Mouse (Mus musculus) frontal cortex, adult 2 months (tissue): ENCODE results near the gene Aspdh. TPM values are rescaled to one million over a fixed set of nuclear protein-coding genes. Genes with fewer than 3 reads are reported as not detected.

ENCODE experiments used
- DNase-seq, 2 experiments: peaks; one replicate each; pipeline ENCODE4 v3.0.0; 2022; ENCODE audit warnings: low spot score in 1 of 2; ENCODE audit errors: extremely low spot score in 1 of 2
- polyA plus RNA-seq: library from polyadenylated mRNA; depleted of rRNA; stranded (reverse); fragments of >200 nt; gene quantifications from 2 replicates; pipeline ENCODE4 v1.2.3, GENCODE M21; 2012; rRNA removed

Aspdh gene
- polyA plus RNA-seq, 1 experiment, result 14.4 TPM

GRCm38 (mm10) chr7:44497361-44498055, 32.3 kb downstream of the Aspdh start:
- no peak for DNase-seq

GRCm38 (mm10) chr7:44498922-44499321, 33.7 kb downstream of the Aspdh start:
- no peak for DNase-seq

- no peak for DNase-seq
These were observed 34.9 kb downstream of the Aspdh start for GRCm38 (mm10) chr7:44500046-44500445.

GRCm38 (mm10) chr7:44501563-44502115, 36.4 kb downstream of the Aspdh start:
- DNase-seq, result peak in 1 of 2 experiments; percentile 87

GRCm38 (mm10) chr7:44507491-44507890, 42.3 kb downstream of the Aspdh start:
- no peak for DNase-seq

Other genes with a start within 250 kb of the Aspdh start
- gene Klk1b5, start 249.4 kb upstream of the Aspdh start, polyA plus RNA-seq, result not detected in 2 replicates
- 0.25 TPM in 1 of 2 replicates, not detected in the other for gene Klk1, start 240.0 kb upstream of the Aspdh start, polyA plus RNA-seq
- gene Gm36864, start 229.2 kb upstream of the Aspdh start, polyA plus RNA-seq, result not detected in 2 replicates
- gene 1700028J19Rik, start 218.7 kb upstream of the Aspdh start, polyA plus RNA-seq, result 2.1 TPM in 2 replicates
- gene 2410002F23Rik, start 218.7 kb upstream of the Aspdh start, polyA plus RNA-seq, result 114 and 118 TPM in 2 replicates
- gene Acp4, start 208.0 kb upstream of the Aspdh start, polyA plus RNA-seq, result not detected in 2 replicates
- 0.82 and 0.99 TPM in 2 replicates for gene Gm15517, start 203.9 kb upstream of the Aspdh start, polyA plus RNA-seq
- gene Clec11a, start 158.5 kb upstream of the Aspdh start, polyA plus RNA-seq, result 4.8 and 5.4 TPM in 2 replicates
- gene Shank1, start 155.1 kb upstream of the Aspdh start, polyA plus RNA-seq, result 130 and 138 TPM in 2 replicates
- 56.7 and 57.0 TPM in 2 replicates for gene Syt3, start 81.3 kb upstream of the Aspdh start, polyA plus RNA-seq
- gene 1700008O03Rik, start 79.6 kb upstream of the Aspdh start, polyA plus RNA-seq, result 3.7 and 3.8 TPM in 2 replicates
- gene Lrrc4b, start 36.4 kb upstream of the Aspdh start, polyA plus RNA-seq, result 230 and 247 TPM in 2 replicates
- 169 and 184 TPM in 2 replicates for gene Josd2, start 2.6 kb downstream of the Aspdh start, polyA plus RNA-seq
- 252 and 282 TPM in 2 replicates for gene Emc10, start 31.1 kb downstream of the Aspdh start, polyA plus RNA-seq
- gene Fam71e1, start 31.2 kb downstream of the Aspdh start, polyA plus RNA-seq, result 27.3 and 33.6 TPM in 2 replicates
- 0.11 and 0.12 TPM in 2 replicates for gene Mybpc2, start 59.3 kb downstream of the Aspdh start, polyA plus RNA-seq
- gene Spib, start 66.7 kb downstream of the Aspdh start, polyA plus RNA-seq, result 0.08 and 0.11 TPM in 2 replicates
- gene Pold1, start 83.5 kb downstream of the Aspdh start, polyA plus RNA-seq, result 14.9 and 15.3 TPM in 2 replicates
- gene Nr1h2, start 88.6 kb downstream of the Aspdh start, polyA plus RNA-seq, result 82.9 and 90.2 TPM in 2 replicates
- 0.40 and 0.54 TPM in 2 replicates for gene Napsa, start 107.0 kb downstream of the Aspdh start, polyA plus RNA-seq
- gene Kcnc3, start 125.3 kb downstream of the Aspdh start, polyA plus RNA-seq, result 47.9 and 49.9 TPM in 2 replicates
- gene Myh14, start 205.5 kb downstream of the Aspdh start, polyA plus RNA-seq, result 17.5 and 18.6 TPM in 2 replicates
- gene Izumo2, start 243.4 kb downstream of the Aspdh start, polyA plus RNA-seq, result not detected in 2 replicates